Mouse (Mus musculus) adrenal gland, postnatal 10 days (tissue): ENCODE measurements around the gene Olfr165. TPM values are rescaled to one million over a fixed set of nuclear protein-coding genes. Genes with fewer than 3 reads are reported as not detected.
"Not testable (repeated sequence)": the region's sequence is repeated elsewhere in the genome, so short reads cannot be mapped to it uniquely, and the experiment has no call there.

Experiments
- DNase-seq: peaks from one replicate; pipeline ENCODE4 v3.0.0; 2021; ENCODE audit warnings: mixed read lengths
- long read RNA-seq, 2 experiments: library from polyadenylated mRNA; stranded (forward); transcript quantifications; one replicate each; pipeline ENCODE4 v2.0.0; 2021
- total RNA-seq, 2 experiments: library from RNA; stranded (reverse); gene quantifications; 2 replicates each; pipeline ENCODE4 v1.2.3; 2021

The Olfr165 gene
- not detected for total RNA-seq
- long read RNA-seq, experiment 1: 0 reads
- long read RNA-seq, experiment 2: 0 reads

DNA sequence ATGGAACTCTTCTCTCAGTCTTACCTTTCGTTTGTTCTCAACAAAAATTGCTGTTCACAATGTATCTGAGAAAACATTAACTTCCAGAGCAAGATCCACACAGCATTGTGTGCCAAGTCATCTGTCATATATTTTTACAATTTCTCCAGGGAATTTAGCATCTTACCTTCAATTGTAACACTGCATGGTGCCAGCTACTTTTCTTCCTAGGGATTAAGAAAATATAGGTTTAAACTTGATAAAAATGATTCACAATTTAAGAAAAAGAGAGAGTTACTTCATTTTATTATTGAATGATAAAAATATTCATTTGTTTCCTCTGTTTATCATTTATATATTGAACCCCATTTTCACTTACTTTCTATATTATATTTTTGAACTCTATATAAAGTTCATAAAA lies at the start of gene Olfr165:
TSS of gene Olfr165 (minus strand) at position 101 of the 400 bp plus-strand sequence.
- no peak for DNase-seq

DNA sequence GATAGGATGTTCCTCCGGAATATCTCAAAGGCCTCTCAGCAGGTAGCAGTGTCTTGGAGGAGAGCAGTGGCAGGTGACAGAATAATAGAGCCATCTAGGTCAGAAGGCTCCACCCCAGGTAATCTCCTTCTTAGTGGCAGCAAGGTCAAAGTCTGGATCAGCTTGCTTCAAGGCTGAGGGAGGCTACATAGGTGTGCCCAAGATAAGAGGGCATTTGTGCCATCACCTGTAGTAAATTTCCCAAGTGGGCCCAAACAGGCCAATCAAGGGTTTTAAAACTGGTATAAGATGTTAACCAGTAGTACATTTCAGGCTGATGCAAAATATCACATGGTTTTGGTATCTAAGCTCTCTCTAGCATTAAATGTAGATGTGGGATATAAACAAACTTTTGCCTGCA lies 41.4 kb upstream of the Olfr165 start:
- DNase-seq: no peak

DNA sequence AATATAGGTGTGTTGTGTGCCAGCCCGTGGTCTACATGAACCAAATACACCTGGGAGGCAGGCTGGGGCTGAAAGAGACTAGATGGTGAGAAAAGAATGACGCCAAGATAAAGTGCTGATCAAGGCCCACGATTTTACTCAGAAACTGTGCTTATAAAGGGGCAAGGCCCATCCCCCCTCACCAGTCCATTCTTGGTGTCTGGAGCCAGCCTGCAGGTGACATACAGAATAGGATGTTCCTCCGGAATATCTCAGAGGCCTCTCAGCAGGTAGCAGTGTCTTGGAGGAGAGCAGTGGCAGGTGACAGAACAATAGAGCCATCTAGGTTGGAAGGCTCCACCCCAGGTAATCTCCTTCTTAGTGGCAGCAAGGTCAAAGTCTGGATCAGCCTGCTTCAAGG lies 35.8 kb upstream of the Olfr165 start:
- DNase-seq: not testable (repeated sequence)

DNA sequence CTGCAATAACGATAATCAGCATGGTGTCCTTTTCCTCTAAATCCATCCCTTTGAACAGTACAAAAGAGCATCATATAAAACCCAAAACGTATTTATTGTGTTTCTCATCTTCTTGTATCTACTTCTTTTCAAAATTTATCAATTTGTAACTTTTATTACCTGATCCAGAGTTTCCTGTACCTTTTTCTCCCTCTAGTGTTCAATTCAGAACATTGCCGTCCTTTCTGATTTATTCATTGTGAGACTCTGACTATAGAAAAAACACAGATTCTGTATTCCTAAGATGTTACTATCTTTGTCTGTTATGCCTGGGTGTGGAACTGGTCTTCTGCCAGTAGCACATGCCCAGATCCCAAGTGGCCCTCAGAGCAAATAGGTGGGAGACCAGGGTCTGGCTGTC lies 35.0 kb downstream of the Olfr165 start:
- no peak for DNase-seq

Other genes with a start within 250 kb of the Olfr165 start
- gene Olfr164, start 109.1 kb downstream of the Olfr165 start, total RNA-seq: not detected
- gene Olfr166, start 60.6 kb upstream of the Olfr165 start, total RNA-seq: not detected
- not detected for gene Olfr167, start 99.1 kb upstream of the Olfr165 start, total RNA-seq
- gene Olfr168, start 112.4 kb upstream of the Olfr165 start, total RNA-seq: not detected
- gene Olfr169, start 148.7 kb upstream of the Olfr165 start, total RNA-seq: not detected
- gene Olfr170, start 188.7 kb upstream of the Olfr165 start, total RNA-seq: not detected
- gene Olfr171, start 206.8 kb upstream of the Olfr165 start, total RNA-seq: not detected